Mouse (Mus musculus) stomach, postnatal 0 days (tissue): ENCODE measurements around the gene Ugp2. TPM values are rescaled to one million over a fixed set of nuclear protein-coding genes. Genes with fewer than 3 reads are reported as not detected.

Experiments
- ATAC-seq: fragments of 200-750 bp; cut with Nextera tagmentation; 2 replicates; pipeline ENCODE4 v1.8.0; 2017; ENCODE audit not compliant: low FRiP score, low TSS enrichment
- DNase-seq: peaks from one replicate; pipeline ENCODE4 v3.0.0-alpha.2; 2016; ENCODE audit warnings: low spot score
- H3K27ac ChIP-seq: fragments of 300-500 bp; sonication (generic); replicated peaks from 2 replicates; pipeline ENCODE4 v1.5.1; 2014; ENCODE audit warnings: mild to moderate bottlenecking, control low read depth
- H3K27me3 ChIP-seq: fragments of 300-500 bp; sonication (generic); 2 replicates; pipeline ENCODE4 v1.6.1; 2014; ENCODE audit warnings: low read length; ENCODE audit not compliant: control insufficient read depth, insufficient read depth
- H3K36me3 ChIP-seq: fragments of 300-500 bp; sonication (generic); 2 replicates; pipeline ENCODE4 v1.6.1; 2014; ENCODE audit warnings: low read length, mixed read lengths; ENCODE audit not compliant: control insufficient read depth, insufficient read depth
- H3K4me1 ChIP-seq: fragments of 300-500 bp; sonication (generic); replicated peaks from 2 replicates; pipeline ENCODE4 v1.6.1; 2014; ENCODE audit warnings: antibody characterized with exemption; ENCODE audit not compliant: control insufficient read depth, insufficient read depth
- H3K4me2 ChIP-seq: fragments of 300-500 bp; sonication (generic); replicated peaks from 2 replicates; pipeline ENCODE4 v1.6.1; 2014; ENCODE audit warnings: low read depth, mild to moderate bottlenecking, control low read depth, moderate library complexity
- H3K4me3 ChIP-seq: fragments of 300-500 bp; sonication (generic); 2 replicates; pipeline ENCODE4 v1.5.1; 2014; ENCODE audit warnings: low read depth, low read length, control low read depth
- H3K9ac ChIP-seq: fragments of 300-500 bp; sonication (generic); 2 replicates; pipeline ENCODE4 v1.6.1; 2014; ENCODE audit warnings: mild to moderate bottlenecking, low read length, control low read depth, mixed read lengths
- H3K9me3 ChIP-seq: fragments of 300-500 bp; sonication (generic); 2 replicates; pipeline ENCODE4 v1.6.1; 2016; ENCODE audit warnings: low read length; ENCODE audit not compliant: control insufficient read depth
- CTCF ChIP-seq: IDR thresholded peaks from 2 replicates; pipeline ENCODE4 v1.5.1; 2016; ENCODE audit warnings: antibody characterized with exemption, low read depth, mild to moderate bottlenecking, moderate library complexity
- EP300 ChIP-seq: optimal IDR thresholded peaks from 2 replicates; pipeline ENCODE3; 2016; ENCODE audit warnings: antibody characterized with exemption
- WGBS: fragments of 180-500 bp; shearing (Covaris S2); extraction: QIAGEN DNeasy Blood & Tissue Kit; methylation state at CpG from one replicate; pipeline ENCODE4 v1.1.7; 2014; 5-methylcytosine and 5-hydroxymethylcytosine counted together
- polyA plus RNA-seq: library from polyadenylated mRNA; unstranded; fragments of >200 nt; fragmentation: Nextera tagmentation; extraction: Ambion mirVana; gene quantifications from 2 replicates; pipeline ENCODE4 v1.2.1, GENCODE M21; 2015

Gene Ugp2
- polyA plus RNA-seq, 1 experiment from 2014 or later = 124 TPM

DNA sequence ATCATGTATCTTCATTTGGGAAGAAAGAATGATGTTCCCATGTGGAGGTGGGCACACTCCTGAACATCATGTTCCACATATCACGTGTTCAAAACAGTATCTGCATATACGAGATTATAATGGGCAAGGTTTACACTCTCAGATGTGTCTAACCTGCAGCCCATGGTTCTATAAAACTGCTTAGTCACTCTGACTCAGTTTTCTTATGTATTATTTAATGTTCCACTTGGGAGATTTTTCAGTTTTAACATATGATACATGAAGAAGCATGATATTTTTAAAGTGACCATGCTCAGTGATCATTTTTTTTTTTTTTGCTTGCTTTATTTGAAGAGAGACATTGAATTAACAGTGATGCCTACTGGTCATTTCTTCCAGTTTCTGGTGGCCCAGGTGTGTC lies 30.2 kb upstream of the Ugp2 start:
- WGBS = 75% methylated on average over 2 of the region's 2 CpGs
- ATAC-seq (no peak), DNase-seq (no peak)
- TF ChIP-seq EP300 = no peak
- no peak for TF ChIP-seq CTCF
- no peaks in the 10 kb centered on the region for H3K36me3 ChIP-seq
- H3K4me1 ChIP-seq = no peaks in the 10 kb centered on the region
- H3K9me3 ChIP-seq = no peaks in the 10 kb centered on the region
- no peak overlapping the region for H3K9ac ChIP-seq
- no peak overlapping the region for H3K4me2 ChIP-seq
- H3K4me3 ChIP-seq = no peak overlapping the region
- H3K27ac ChIP-seq = no peak overlapping the region
- no peaks in the 10 kb centered on the region for H3K27me3 ChIP-seq

DNA sequence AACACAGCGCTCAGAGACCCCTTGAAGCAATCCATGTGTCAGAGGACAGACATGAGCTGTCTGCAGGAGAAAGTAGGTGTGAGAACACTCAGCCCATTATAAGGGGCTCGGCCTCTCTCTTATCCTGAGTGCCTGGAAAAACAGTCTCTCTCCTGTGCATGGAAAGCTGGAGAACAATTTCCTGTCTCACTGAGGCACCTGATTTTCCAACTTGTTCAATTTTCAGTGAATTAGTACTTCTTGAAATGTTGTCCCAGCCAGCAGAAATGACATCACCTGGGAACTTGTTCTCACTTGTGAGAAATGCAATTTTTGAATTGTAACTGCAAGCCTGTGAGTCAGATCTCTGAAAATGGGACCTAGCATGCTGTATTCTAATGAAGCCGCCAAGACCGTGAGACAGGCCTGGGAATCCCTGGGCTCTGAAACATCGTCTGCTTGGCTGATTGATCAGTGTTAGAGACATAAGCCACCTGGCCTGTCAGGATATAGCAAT lies 28.2 kb upstream of the Ugp2 start:
- Histone ChIP-seq H3K9ac (no peak overlapping the region), H3K27me3 (no peaks in the 10 kb centered on the region), H3K27ac (peak overlapping the region; percentile 61), H3K36me3 (no peaks in the 10 kb centered on the region), H3K4me1 (no peaks in the 10 kb centered on the region), H3K9me3 (no peaks in the 10 kb centered on the region), H3K4me2 (no peak overlapping the region), H3K4me3 (no peak overlapping the region)
- DNase-seq (no peak), ATAC-seq (no peak)
- TF ChIP-seq EP300 = no peak
- TF ChIP-seq CTCF = no peak
- WGBS = 27% methylated on average over 5 of the region's 5 CpGs

GRCm38 (mm10) chr11:21398464-21398863 lies 27.5 kb upstream of the Ugp2 start:
- Histone ChIP-seq H3K4me3 (no peak overlapping the region), H3K27me3 (no peaks in the 10 kb centered on the region), H3K9ac (no peak overlapping the region), H3K4me2 (no peak overlapping the region), H3K36me3 (no peaks in the 10 kb centered on the region), H3K9me3 (no peaks in the 10 kb centered on the region), H3K27ac (no peak overlapping the region), H3K4me1 (no peaks in the 10 kb centered on the region)
- WGBS = 9% methylated on average over 7 of the region's 7 CpGs
- peak; percentile 53; the same call in 1 of the 2 replicates for ATAC-seq
- TF ChIP-seq CTCF = no peak
- TF ChIP-seq EP300 = no peak
- DNase-seq = peak; percentile 57

DNA sequence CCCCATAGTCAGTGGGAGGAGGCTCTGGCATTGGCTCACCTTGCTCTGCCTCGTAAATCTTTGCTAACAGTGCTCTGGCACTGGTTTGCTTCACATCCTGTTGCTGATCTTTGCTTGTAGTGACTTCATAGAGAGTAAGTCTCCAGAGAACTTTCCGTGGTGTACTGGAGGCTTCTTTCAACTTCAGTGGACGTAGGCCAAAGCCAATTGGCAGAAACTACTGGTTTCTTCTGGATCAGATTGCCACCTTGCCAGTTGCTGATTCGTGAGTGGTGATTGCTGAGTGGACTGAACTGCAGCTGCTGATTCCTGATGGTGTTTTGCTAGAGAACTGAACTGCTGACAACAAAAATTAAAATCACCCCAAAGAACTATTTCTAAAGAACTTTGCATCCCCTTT lies 15.8 kb upstream of the Ugp2 start:
- no peak overlapping the region for H3K9ac ChIP-seq
- 66% methylated on average over 4 of the region's 4 CpGs for WGBS
- no peaks in the 10 kb centered on the region for H3K27me3 ChIP-seq
- H3K9me3 ChIP-seq = no peaks in the 10 kb centered on the region
- TF ChIP-seq CTCF = no peak
- no peak for TF ChIP-seq EP300
- no peak for DNase-seq
- H3K4me2 ChIP-seq = no peak overlapping the region
- H3K4me3 ChIP-seq = no peak overlapping the region
- no peak for ATAC-seq
- H3K36me3 ChIP-seq = no peaks in the 10 kb centered on the region
- no peak overlapping the region for H3K27ac ChIP-seq
- no peaks in the 10 kb centered on the region for H3K4me1 ChIP-seq

DNA sequence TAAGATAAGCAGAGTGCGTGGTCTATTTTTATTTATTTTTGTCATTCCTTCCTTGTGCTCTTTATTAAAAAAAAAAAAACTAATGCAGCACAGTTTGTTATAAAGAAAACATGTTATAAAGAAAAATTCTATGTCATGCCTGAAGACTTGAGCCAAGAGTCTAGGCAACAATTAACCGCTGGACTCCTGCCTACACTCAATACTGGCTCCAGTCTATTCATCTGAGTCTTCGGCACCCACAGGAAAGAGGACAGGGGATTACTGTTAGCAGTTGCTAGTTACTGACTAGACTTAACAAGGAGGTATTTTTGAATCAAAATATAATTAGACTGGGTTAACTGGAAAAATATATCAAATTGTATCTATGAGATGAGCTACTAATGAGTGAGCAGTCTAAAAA lies 3.1 kb upstream of the Ugp2 start:
- Histone ChIP-seq H3K27ac (no peak overlapping the region), H3K27me3 (no peaks in the 10 kb centered on the region), H3K36me3 (no peaks in the 10 kb centered on the region), H3K4me1 (0 out of 2 replicates have a peak, but pooled peaks cover 3% of the 10 kb centered on the region), H3K4me2 (no peak overlapping the region), H3K4me3 (no peak overlapping the region), H3K9ac (no peak overlapping the region), H3K9me3 (no peaks in the 10 kb centered on the region)
- no peak for ATAC-seq
- TF ChIP-seq EP300 = no peak
- TF ChIP-seq CTCF = no peak
- 72% methylated on average over 3 of the region's 3 CpGs for WGBS
- DNase-seq = no peak

DNA sequence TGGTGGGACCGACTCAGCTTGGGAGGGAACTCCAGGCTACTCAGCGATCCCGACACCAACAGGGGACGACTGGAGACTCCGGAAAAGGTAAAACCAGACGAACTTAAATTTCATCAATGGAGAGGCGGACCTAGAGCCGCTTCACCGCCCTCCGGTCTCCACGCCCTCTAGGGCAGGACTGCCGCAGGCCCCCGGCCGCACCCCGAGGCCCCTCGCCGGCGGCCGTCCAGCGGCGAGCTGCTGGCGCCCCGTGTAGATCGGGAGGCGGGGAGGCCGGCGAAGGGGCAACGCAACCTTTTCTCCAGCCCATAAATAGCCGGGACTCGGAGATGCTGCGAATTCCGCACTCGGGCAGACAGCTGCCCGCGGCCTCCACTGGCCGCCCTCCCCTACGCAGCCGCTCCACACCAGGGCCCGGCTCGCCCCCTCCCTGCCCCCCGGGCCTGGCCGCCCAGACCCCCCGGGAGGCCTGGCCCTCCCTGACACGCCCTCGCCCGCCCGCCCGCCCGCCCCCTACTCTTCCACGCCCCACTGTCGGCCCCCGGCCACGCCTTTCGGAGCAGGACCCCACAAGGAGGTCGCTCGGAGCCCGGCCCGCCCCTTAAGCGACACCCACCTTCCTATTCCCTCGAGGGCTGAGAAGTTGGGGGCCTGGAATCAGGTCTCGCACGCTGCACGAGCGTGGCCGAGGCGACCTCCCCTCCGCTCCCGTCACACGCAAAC lies 441 bp downstream of the Ugp2 start:
- H3K4me2 ChIP-seq = peak overlapping the region; percentile 64
- DNase-seq (peak; percentile 90), ATAC-seq (peak; percentile 93)
- 0% methylated on average over 41 of the region's 69 CpGs for WGBS
- no peaks in the 10 kb centered on the region for H3K9me3 ChIP-seq
- no peaks in the 10 kb centered on the region for H3K36me3 ChIP-seq
- H3K9ac ChIP-seq = peak overlapping the region; percentile 87
- TF ChIP-seq EP300 (no peak), CTCF (peak; percentile 38)
- 0 out of 2 replicates have a peak, but pooled peaks cover 3% of the 10 kb centered on the region for H3K4me1 ChIP-seq
- peak overlapping the region; percentile 98 for H3K27ac ChIP-seq
- peak overlapping the region; percentile 73 for H3K4me3 ChIP-seq
- no peaks in the 10 kb centered on the region for H3K27me3 ChIP-seq
